Mouse (Mus musculus) CD4-positive helper T cell, adult 2 months (primary cell): ENCODE measurements around the gene Ptprg.

Experiments used
- DNase-seq: peaks from one replicate; pipeline ENCODE4 v3.0.0-alpha.2; 2012; ENCODE audit warnings: low read depth, missing footprints, low spot score

Ptprg gene

GRCm38 (mm10) chr14:11819326-11819725, 266.0 kb downstream of the Ptprg start:
- DNase-seq: no peak

GRCm38 (mm10) chr14:11822830-11823700, 269.7 kb downstream of the Ptprg start:
- DNase-seq: no peak

- DNase-seq: no peak
These were observed 270.4 kb downstream of the Ptprg start for GRCm38 (mm10) chr14:11823701-11824095.

GRCm38 (mm10) chr14:11824915-11825314, 271.6 kb downstream of the Ptprg start:
- DNase-seq: no peak

- no peak for DNase-seq
These were observed 272.2 kb downstream of the Ptprg start for GRCm38 (mm10) chr14:11825551-11825950.

- no peak for DNase-seq
These were observed 274.8 kb downstream of the Ptprg start for GRCm38 (mm10) chr14:11828086-11828485.

- DNase-seq: no peak
These were observed 280.3 kb downstream of the Ptprg start for GRCm38 (mm10) chr14:11833678-11834077.

- DNase-seq: no peak
These were observed 282.5 kb downstream of the Ptprg start for GRCm38 (mm10) chr14:11835706-11836445.

- DNase-seq: no peak
These were observed 284.4 kb downstream of the Ptprg start for GRCm38 (mm10) chr14:11837714-11838113.

- no peak for DNase-seq
These were observed 288.3 kb downstream of the Ptprg start for GRCm38 (mm10) chr14:11841621-11842020.

GRCm38 (mm10) chr14:11852896-11853295, 299.6 kb downstream of the Ptprg start:
- no peak for DNase-seq

GRCm38 (mm10) chr14:11855499-11855898, 302.2 kb downstream of the Ptprg start:
- DNase-seq: no peak

- no peak for DNase-seq
These were observed 304.7 kb downstream of the Ptprg start for GRCm38 (mm10) chr14:11857928-11858481.

- no peak for DNase-seq
These were observed 310.0 kb downstream of the Ptprg start for GRCm38 (mm10) chr14:11863286-11863685.

GRCm38 (mm10) chr14:11864840-11865239, 311.5 kb downstream of the Ptprg start:
- DNase-seq: no peak

GRCm38 (mm10) chr14:11865332-11865731, 312.0 kb downstream of the Ptprg start:
- DNase-seq: no peak

GRCm38 (mm10) chr14:11865872-11866271, 312.5 kb downstream of the Ptprg start:
- no peak for DNase-seq

- DNase-seq: no peak
These were observed 313.1 kb downstream of the Ptprg start for GRCm38 (mm10) chr14:11866416-11866815.

GRCm38 (mm10) chr14:11868636-11869035, 315.3 kb downstream of the Ptprg start:
- DNase-seq: no peak

- no peak for DNase-seq
These were observed 318.5 kb downstream of the Ptprg start for GRCm38 (mm10) chr14:11871752-11872344.

- DNase-seq: no peak
These were observed 320.9 kb downstream of the Ptprg start for GRCm38 (mm10) chr14:11874266-11874665.
